Mouse (Mus musculus) kidney, adult 18-20 months (tissue): ENCODE results near the gene Mad1l1.

Experiments used
- DNase-seq: peaks from one replicate; pipeline ENCODE4 v3.0.0; 2021

Mad1l1 gene

GRCm38 (mm10) chr5:140174066-140174465 lies 147.3 kb downstream of the Mad1l1 start:
- no peak for DNase-seq

DNA sequence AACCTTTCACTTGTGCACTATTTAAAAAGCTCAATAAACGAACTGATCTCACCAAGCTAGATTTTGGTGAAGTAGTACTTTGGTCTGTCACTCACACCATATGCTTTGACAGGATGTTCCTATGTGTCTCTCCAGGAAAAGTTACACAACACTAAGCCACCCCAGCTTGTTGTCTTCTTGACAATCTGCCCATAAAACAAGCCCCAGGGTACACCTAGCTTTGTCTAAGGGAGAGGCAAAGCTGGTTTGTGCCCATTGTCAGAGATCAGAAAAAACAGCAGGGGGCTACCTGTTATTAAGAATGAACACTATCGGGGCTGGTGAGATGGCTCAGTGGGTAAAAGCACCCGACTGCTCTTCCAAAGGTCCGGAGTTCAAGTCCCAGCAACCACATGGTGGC lies 148.2 kb downstream of the Mad1l1 start:
- DNase-seq: no peak

DNA sequence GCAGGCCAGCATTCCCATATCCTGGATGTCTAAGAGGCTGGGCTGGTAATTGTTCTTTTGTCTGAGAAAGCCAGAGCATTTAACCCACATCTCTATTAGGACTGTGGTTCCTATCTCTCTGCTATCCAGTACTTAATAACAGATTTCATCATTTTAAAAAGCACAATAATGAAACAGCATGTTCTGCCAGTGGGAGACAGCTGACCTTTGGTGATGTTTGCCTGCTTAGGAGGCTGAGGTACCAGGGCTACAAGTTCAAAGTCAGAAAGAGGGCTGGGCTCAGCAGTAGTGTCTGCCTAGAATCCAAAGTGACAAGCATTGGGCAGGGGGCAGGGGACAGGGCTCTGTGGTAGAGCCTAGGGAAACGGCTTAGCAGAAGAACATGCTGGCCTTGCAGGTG lies 149.6 kb downstream of the Mad1l1 start:
- DNase-seq: no peak

DNA sequence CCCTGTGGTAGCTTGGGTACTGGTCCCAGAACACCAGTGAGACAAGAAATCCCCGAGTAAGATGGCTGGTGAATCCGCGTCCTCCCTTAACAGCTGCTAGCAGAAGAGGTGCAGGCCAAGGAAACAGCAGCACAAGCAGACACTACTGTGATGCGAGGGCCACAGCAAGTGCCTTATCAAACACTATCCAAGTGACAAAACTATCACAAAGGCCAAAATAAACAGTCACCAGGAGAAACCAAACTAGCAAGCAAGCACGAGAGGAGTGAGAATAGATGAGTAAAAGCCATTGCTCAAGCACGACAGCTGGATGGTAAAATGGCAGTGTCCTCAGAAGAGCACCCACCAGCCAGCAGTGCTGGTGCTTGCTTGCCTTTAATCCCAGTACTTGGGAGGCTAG lies 153.8 kb downstream of the Mad1l1 start:
- DNase-seq: no peak

DNA sequence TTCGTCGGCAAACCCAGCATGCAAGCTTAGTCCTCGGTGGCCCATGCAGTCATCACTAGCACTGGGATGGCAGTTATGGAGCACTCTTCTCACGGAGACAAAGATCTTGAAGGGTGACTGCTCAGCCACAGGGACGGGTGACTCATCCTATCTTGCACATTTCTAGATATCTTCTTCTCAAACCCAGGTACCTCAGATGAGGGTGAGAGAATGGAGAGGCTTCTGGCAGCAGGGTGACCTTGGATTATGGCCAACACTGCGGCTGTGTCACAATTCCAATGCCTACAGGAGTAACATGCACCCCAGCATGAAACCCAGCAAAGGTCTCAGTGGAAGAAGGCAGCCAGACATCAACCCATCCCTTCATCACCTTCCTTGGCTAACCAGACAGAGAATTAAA lies 154.3 kb downstream of the Mad1l1 start:
- DNase-seq: no peak

DNA sequence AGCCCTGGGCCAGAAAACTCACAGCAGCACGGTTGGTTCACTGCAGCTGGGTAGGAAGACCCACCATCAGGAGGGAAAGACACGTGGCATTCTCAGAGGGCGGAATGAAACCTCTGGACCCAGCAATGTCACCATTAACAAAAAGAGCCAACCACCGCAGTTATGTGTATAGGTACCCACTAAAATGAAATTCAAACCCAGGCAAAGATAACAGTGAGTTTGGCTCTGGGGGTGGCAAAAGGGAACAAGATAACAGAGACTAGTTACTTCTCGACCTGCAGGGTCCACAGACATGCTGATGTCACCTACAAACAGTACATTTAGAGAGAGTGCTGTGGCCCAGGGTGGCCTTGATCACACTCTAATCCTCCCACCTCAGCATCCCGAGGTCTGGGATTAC lies 157.4 kb downstream of the Mad1l1 start:
- DNase-seq: no peak

- no peak for DNase-seq
These were observed 159.1 kb downstream of the Mad1l1 start for GRCm38 (mm10) chr5:140162071-140162845.

DNA sequence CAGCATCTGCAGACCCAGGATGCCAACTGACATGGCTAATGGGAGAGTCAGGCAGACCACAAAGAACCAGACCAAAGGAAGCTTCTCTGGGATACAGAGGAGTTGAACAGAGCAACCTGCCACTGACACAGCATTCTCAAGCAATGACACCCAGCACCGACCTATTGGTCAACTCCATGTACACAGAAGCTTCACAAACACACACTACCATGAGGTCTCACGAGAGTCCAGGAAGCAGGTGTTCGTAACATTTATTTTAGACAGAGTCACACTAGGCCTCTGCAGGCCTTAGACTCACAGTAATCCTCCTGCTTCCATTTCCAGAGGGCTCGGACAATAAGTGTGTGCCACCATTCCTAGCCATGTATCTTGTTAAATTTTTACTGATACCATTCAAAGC lies 162.3 kb downstream of the Mad1l1 start:
- no peak for DNase-seq

GRCm38 (mm10) chr5:140157886-140158627 lies 163.3 kb downstream of the Mad1l1 start:
- no peak for DNase-seq

GRCm38 (mm10) chr5:140154166-140154565 lies 167.2 kb downstream of the Mad1l1 start:
- DNase-seq: no peak

DNA sequence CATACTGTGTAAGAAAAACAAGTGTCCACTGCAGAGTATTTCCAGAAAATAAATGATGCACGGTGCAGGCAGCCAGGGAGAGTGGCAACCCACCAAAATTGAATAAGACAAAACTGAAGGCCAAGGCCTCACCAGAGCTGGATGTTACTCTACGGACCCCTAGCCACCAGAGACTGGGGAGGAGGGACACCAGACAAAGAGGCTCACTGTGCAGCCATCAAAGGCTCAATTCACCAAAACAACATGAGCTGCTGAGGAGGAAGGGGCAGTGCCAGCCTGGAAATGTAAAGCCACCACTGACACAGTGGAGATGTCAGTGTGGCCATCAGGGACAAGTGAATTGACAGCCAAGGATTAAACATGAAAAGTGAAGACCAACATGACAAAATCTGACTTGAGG lies 169.5 kb downstream of the Mad1l1 start:
- DNase-seq: no peak

DNA sequence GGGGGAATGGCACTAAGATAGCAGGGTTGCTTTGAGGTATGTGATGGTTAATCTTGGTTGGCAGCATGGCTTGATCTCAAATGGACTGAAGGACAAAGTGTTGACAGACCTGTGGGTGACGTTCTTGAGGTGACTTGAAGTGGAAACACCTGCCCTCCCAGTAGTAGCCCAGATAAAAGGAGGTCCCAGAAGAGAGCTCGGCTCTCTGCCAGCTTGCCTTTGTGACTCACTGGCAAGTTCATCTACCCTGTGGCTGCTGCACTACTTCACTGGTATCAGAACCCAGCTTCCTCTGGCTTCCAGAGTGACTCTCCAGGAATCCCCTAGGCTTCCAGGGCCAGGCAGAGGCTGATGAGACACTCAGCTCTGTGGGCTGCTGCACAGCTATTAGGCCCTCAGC lies 170.2 kb downstream of the Mad1l1 start:
- DNase-seq: no peak

- DNase-seq: no peak
These were observed 170.7 kb downstream of the Mad1l1 start for GRCm38 (mm10) chr5:140150694-140151093.

DNA sequence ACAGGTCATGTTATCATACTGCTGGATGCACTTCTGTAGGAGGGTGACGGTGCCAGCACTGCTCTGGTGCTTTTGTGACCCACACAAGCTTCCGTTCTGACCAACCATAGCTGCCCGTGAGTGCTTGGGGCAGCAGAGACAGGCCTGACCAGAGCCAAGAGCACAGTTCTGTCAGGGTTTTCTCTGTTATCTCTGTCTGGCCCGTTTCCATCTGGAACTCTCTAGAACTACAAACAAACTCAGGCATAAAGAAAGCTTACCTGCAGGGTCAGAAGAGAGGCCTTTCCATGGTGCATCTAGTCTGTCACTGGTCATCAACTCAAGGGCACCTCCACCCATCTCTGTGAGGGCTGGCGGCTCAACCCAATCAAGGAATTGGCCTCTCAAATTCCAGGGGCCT lies 171.2 kb downstream of the Mad1l1 start:
- no peak for DNase-seq

DNA sequence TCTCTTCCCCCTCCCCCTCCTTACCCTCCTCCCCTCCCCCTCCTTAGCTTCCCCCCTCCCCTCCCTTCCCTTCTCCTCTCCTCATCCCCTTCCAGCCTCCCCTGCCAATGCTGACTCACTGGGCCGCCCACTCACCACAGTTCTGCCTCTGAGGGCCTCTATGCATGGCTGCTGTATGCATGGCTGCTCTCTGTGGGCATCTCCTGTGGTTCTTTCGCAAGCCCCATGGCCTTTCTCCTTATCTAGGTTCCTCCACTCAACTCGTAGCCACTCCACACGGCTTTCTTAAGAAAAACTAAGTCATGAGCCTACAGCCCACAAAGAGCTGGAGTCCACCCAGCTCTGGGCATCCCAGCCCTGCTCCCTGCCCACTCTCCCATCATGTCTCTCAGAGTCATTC lies 172.1 kb downstream of the Mad1l1 start:
- no peak for DNase-seq

DNA sequence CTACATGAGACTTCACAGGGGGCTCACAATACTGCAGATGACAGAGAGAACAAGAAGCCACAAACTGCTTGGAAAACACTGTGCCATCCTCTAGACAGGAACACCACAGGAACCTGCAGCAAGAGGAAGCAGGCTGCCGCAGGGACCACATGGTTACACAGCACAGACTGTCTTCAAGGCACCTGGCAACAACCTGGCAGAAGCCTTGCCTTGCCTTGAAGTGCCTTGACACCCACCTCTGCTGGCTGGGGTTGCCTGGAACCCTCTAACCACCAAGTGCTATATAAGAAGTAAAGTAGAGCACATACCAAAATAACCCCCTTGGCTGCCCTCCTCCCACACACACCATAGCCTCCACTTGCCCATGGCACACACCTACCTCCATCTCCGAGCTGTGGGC lies 177.8 kb downstream of the Mad1l1 start:
- no peak for DNase-seq

GRCm38 (mm10) chr5:140141336-140141735 lies 180.0 kb downstream of the Mad1l1 start:
- DNase-seq: no peak

DNA sequence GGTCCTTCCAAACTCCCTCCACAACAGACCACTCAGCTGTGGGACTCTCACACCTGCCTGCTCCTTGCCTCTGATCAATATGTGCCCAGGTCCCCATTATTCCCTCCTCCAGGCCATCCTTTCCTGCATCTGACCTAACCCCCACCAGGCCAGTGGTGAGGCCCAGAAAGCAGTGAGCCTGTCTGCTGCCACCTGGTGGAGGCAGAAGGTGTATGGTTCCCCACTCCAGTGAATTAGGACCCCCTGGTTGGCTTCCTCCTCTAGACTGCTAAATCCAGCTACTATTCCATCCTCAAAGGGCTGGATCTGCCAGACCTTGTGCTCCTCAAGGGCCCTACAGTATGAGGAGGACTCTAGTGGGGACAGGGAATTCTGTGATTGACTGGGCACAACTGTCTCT lies 181.1 kb downstream of the Mad1l1 start:
- peak; percentile 63 for DNase-seq

DNA sequence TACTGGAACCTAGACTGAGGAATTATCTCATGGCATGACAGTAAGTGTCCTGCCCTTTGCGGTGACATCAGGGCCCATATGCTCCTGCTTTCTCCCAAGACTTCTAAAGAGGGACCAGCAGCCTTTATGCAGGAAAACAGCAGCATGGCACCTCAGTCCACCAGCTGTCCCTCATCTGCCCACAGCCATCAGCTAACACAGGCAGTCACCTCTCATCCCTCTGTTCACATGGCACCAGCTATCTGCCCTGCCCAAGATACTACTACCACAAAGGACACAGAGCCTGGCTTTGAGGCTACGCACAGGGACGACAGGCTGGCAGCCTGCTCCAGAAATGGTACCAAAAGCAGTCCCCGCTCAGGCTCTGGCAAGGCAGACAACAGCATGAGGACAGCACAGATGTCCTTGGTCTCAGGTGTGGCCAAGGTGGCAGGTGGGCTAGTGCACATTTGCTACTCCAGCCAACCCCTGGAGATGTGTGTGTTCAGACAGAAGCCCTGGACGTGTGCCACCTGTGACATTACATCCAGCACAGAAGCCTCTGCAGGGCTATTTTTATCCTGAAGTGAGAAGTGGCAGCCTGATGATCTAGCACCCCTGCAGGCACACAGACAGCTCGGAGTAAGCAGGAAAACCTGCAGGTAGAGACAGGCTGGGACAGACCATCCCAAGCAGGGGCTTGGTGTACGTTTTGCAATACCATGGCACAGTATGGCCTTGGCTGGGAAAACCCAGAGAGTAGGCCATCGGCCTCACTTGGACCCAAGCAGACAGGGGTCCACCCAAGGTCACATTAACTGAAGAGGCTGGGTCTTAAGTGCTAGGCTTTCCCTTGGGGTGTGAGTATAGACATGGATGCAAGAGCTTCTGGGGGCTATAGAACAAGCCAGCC lies 185.4 kb downstream of the Mad1l1 start:
- no peak for DNase-seq

DNA sequence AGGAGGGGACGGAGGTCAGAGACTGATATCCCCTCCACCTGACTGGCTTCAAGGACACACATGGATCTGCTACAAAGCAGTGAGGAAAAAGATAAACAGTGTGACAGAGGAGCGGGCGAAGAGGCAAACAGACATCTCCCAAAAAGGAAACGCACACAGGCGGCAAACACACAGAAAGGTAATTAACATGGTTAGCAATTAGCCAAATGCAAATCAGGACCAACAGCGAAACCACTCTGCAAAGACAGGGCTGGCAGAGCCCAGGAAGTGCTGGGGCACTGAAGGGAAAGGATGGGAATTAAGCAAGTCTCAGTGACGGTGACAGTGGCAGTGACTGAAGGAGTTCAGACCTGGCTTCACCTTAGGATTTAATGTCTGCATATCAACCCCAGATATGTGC lies 187.3 kb downstream of the Mad1l1 start:
- no peak for DNase-seq

- no peak for DNase-seq
These were observed 192.9 kb downstream of the Mad1l1 start for GRCm38 (mm10) chr5:140128414-140128981.

- DNase-seq: no peak
These were observed 193.4 kb downstream of the Mad1l1 start for GRCm38 (mm10) chr5:140127981-140128380.

GRCm38 (mm10) chr5:140124626-140125025 lies 196.7 kb downstream of the Mad1l1 start:
- no peak for DNase-seq
